Mouse (Mus musculus) embryo, embryonic 10.5 days (tissue): Measurements from ENCODE around the gene Gm20388.

Experiments
- DNase-seq: peaks from one replicate; pipeline ENCODE4 v3.0.0-alpha.2; 2015; ENCODE audit warnings: low spot score

The Gm20388 gene

GRCm38 (mm10) chr8:122349357-122350297 is 2439.0 kb downstream of the Gm20388 start:
- no peak for DNase-seq

DNA sequence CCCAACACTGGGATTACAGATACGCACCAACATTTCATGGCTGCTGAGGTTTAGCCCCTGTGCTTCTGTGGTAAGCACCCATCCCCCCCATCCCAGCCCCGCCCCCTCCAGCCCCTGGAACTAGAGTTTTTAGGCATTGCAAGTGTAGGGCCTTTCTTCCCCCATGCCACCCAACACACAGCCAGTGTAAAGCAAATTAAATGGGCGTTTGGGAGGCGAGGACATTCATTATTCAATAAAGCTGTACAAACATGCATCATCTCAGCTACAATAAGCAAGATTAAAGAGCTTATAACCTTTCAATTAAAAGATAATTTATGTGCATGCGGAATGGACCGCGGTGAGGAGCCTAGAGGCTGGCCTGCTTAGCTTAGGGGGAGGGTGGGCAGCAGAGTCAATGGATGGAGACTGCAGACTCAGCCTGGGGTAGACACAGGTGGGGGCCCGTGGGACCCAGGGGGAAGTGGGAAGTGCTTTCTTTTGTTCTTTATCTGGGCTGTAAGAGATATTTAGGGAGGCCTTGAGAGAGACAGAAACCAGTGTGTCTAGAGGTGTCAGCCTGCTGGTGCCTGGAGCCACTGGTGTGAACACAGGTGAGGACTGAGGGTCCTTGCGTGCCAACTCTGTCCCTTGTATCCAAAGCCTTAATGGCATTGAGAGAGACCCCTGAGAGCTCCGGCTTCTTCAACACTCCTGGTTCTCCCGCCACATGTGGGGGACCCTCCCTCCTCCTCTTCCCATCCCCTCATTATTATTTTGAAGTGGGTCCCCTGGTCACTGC is 2439.9 kb downstream of the Gm20388 start:
- no peak for DNase-seq

- DNase-seq: no peak
Observed at GRCm38 (mm10) chr8:122354157-122354556, 2443.5 kb downstream of the Gm20388 start.

GRCm38 (mm10) chr8:122355642-122356606 is 2445.3 kb downstream of the Gm20388 start:
- no peak for DNase-seq

- DNase-seq: no peak
Observed at GRCm38 (mm10) chr8:122357202-122357601, 2446.6 kb downstream of the Gm20388 start.

DNA sequence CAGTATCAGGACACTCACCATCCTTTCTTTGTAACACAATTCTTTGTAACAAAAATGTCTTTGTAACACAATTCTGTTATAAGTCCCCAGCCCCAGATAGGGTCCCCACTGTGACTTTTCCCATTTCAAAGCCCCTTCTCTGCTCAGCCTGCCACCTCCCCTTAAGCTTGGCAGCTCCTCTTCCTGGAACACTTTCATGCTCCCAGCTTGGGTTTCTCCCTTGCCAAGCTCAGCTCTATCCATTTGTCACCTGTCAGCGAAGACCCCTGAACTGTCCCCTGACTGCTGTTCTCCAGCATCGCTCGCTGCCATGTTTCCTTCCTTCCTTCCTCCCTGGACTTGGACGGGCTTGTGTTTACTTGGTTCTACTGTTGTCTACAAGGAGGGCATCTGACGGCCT is 2447.0 kb downstream of the Gm20388 start:
- DNase-seq: no peak

DNA sequence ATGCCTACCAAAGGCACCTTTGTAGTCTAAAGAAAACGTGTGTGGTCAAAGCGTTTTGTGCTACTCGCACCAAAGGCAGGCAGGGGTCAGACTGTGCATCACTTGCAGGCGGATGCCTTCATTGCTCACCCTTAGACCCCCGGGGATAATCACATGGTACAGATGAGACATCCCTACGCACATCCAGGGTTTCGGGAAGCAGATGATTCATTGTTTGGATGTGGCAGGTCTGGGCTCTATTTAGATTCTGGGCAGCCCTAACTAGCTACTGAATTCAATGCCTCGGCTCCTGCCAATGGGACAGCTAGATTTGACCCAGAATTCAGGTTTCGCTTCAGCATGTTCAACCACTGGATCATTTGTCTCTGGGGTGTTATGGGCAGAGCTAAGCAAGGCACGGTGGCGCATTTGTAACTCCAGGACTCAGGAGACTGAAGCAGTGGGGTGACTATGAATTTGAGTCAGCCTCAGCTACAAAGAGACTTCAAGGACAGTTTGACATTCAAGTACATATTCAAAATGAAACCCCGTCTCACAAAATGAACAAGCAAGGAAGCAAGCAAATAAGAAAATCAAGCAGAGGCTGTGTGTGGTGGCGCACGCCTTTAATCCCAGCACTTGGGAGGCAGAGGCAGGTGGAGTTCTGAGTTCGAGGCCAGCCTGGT is 2448.6 kb downstream of the Gm20388 start:
- no peak for DNase-seq

DNA sequence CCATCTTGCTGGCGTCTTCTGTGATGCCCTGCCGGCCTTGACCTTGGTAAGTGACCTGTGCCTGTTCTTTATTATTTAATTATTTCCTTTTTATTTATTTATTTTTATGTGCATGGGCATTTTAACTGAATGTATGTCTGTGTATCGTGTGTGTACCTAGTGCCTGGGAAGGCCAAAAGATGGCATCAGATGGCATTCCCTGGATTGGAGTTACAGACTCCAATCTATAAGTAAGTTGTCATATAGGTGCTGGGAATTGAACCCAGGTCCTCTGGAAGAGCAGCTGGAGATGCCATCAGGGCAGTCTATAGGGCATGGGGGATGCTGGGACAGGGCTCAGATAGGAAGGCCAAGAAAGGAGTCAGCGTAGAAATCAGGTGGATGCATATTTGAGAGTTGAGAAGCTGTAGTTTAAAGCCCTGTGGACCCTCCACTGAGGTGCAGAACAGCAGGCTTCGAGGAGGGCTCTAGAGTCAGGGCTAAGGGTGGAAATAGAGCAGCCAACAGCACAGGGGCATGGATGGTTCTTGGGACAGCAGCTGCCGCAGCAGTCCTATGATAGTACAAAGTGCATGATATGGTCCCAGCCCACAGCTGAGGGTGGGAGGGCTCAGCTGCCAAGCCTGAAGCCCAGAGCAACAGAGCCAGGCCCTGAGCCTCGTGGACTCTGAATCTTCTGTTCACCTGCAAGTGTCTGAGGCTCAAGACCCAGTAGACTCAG is 2450.2 kb downstream of the Gm20388 start, which contains the start of gene Trhr2:
Gene Trhr2 (minus strand): TSS at position 51 of the 721 bp plus-strand sequence.
- no peak for DNase-seq

DNA sequence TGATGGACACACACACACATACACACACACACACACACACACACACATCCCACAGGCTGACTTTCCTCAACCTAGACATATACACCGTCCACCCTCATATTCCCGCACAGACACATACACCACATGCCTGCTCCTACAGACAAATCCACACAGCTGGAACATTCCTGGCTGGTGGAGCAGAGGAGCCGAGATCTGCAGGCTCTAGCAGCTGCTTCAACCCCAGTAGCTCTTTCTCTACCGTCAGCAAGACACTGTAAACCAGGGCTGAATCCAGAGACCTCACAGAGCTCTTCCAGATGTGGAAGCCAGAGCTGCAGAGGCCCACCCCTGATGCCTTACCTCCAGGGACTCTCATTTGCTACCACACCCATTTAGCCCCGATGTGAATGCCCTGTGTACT is 2451.6 kb downstream of the Gm20388 start:
- no peak for DNase-seq

DNA sequence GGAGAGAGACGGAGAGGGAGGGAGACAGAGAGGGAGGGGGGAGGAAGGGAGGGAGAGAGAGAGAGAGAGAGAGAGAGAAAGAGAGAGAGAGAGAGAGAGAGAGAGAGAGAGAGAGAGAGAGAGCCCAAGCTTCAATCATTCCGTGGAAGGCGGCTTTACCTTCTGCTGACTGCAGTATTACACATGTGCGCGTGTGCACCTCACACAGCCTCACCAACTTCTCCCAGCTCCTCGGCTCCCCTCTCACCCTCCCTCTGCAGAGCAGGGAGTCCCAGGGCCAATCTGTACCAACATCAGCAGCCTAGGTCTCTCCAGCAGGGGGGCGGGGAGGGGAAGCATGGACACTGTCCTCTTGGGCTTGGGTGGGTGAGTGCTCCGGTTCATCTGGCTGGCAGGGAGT is 2452.3 kb downstream of the Gm20388 start:
- no peak for DNase-seq

- DNase-seq: no peak
Observed at GRCm38 (mm10) chr8:122368494-122368893, 2457.9 kb downstream of the Gm20388 start.

GRCm38 (mm10) chr8:122369665-122370064 is 2459.0 kb downstream of the Gm20388 start:
- DNase-seq: peak; percentile 82

- DNase-seq: no peak
Observed at GRCm38 (mm10) chr8:122371706-122372105, 2461.1 kb downstream of the Gm20388 start.

DNA sequence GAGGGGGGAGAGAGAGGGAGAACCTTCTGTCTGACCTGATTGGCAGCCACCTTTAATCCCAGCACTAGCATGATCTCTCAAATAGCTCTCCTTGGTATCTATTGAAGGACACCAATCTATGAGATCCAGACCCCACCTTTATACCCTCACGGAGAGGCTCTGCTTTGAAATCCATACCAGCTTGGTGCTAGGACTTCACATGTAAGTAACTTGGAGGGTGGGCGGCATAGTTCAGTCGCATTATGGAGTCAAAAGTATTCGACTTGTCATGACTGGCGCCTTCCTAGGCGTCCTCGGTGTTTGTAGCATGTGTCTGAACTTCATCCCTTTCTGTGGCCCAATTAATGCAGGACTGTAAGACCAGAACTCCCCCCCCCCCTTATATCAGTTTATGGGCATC is 2464.7 kb downstream of the Gm20388 start:
- DNase-seq: no peak

- DNase-seq: no peak
Observed at GRCm38 (mm10) chr8:122375751-122376364, 2465.2 kb downstream of the Gm20388 start.

DNA sequence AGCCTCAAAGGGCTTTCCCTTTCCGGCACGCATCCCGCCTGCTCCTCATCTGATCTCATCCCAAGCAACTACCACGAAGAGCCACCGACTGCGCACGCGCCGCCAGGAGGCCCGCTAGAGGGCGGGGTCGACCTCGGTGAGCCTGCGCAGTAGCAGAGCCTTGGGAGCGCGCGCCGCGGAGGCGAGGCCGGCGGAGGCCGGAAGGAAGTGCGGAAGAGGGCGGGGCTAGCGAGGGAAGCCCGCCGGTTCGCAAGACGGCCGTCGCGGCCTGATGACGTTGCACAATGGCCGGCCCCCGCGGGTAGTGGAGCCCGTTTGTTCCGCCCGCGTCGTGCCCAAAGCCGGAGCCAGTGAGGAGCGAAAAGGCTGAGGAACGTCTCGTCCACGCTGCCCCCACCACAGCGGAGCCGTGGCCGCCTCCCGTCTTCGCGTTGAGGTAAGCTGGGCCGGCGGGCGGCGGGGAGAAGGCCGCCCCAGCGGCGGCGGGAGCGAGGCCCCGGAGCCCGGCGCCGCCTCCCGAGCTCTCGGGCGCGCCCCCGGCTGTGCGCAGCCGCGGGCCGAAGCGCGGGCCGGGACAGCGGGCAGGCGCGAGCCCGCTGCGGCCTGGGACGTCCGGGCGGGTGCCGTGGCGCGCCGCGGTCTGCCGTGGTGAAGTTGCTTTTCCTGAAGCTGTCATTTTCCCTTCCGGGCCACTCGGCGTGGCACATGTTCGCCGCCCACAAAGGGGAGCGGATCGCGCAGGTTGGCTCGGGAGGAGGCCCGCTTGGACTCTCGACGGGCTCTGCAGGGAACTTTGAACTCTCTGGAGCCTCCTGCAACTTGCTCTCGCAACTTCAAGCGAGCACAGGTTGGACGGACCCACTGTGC is 2466.0 kb downstream of the Gm20388 start, which contains the start of gene Zc3h18:
Gene Zc3h18 (plus strand): TSS at position 245 of the 867 bp plus-strand sequence.
- peak; percentile 98 for DNase-seq

GRCm38 (mm10) chr8:122383039-122383438 is 2472.4 kb downstream of the Gm20388 start:
- no peak for DNase-seq

- DNase-seq: peak; percentile 18
Observed at GRCm38 (mm10) chr8:122389357-122389756, 2478.7 kb downstream of the Gm20388 start.

- no peak for DNase-seq
Observed at GRCm38 (mm10) chr8:122390758-122391157, 2480.1 kb downstream of the Gm20388 start.
